Mouse (Mus musculus): ENCODE data around the gene Cyb561d1. TPM values are rescaled to one million over a fixed set of nuclear protein-coding genes. Genes with fewer than 3 reads are reported as not detected.
"Not testable (repeated sequence)": the region's sequence is repeated elsewhere in the genome, so short reads cannot be mapped to it uniquely, and the experiment has no call there.

Cyb561d1 gene
- 1 to 10 TPM; 7.7 to 8.8 TPM for polyA plus RNA-seq (2017; shearing (Covaris generic))

DNA sequence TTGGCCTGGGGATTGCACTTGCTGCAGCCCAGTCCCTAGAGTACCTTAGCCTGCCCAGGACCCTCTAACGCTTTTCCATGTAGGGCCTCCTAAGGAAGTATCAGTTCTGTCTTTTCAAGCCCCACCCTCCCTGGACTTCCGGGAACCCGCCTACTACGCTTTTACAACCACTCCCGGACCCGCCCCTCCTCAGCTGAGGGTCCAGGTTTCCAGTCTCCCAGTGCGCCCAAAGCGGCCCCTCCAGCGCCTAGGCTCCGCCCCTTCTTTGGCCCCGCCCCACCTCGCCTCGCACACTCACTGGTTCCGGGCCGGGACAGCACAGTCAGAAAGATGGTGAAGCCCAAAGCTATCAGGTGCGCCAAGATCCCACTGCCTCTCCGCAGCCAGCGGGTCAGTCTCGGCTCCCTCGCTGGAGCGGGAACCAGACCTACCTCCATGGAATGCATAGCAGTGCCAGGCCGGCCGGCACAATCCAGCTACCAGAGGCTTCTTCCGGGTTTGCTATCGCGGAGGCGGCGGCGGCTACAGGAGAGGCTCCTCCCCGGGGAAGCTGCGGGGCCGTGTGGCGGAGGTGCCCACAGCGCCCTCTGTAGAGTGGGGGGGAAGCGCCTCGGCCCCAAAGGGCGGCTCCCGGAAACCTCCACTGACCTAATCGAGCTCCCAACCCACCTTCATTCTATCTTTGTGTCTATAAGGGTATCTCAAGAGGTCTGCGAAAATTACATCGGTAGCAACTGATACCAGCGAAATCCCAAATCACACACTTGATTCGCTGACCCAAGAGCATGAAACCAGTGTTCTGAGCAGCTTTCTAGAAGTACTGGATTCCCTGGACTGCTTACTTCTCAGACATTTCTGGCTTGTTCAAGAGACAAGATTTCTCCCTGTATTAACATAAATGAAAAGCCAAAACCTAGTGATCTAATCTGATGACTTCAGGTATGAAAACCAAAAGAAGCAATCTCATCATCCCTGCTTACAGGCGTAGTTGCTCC lies at the start of gene Cyb561d1:
Cyb561d1 (minus strand) TSS at position 884 of the 995 bp plus-strand sequence.
- peak; percentile 91 for ATAC-seq

DNA sequence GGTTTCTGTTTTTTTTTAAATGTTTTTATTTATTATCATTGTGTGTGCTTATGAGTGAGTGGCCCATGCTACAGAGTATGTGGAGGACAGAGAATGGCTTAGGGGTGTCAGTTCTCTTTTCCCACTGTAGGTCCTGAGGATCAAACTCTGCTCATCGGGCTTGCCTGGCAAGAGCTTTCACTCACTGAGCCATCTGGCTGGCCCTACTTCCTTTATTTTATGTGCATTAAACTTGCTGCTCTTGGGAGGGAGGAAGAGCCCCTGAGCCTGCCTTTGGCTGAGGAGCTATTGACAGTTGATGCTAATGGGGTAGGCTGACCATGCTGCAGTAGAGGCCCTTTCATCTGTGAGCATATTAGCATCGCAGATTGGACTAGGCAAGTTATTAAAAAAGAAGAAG lies 45.8 kb upstream of the Cyb561d1 start:
- no peak for ATAC-seq

DNA sequence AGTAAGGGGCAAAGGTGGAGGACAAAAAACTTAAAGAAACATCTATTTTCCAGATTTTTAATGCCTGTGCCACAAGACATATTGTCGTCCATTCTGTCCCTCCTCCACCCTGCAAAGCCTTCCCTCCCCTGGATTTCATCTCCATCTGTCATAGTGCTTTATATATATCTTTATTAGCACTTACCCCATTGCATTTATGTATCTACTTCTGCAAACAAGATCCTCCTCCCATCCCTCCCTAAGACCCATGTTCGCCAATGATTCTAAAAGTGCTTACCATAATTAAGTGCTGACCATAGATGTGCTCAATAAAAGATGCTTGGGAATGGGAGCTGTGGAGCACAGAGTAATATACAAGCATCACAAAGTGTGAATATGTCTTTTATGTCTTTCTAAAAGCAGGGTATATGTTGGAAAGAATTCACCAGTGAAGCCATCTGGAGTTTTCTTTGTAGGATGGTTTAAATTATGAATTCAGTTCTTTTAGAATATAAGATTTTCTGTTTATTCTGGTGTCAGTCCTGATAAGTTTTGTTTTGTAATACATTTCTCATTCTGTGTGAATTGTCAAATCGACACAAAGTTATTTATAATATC lies 40.3 kb upstream of the Cyb561d1 start:
- ATAC-seq = no peak

DNA sequence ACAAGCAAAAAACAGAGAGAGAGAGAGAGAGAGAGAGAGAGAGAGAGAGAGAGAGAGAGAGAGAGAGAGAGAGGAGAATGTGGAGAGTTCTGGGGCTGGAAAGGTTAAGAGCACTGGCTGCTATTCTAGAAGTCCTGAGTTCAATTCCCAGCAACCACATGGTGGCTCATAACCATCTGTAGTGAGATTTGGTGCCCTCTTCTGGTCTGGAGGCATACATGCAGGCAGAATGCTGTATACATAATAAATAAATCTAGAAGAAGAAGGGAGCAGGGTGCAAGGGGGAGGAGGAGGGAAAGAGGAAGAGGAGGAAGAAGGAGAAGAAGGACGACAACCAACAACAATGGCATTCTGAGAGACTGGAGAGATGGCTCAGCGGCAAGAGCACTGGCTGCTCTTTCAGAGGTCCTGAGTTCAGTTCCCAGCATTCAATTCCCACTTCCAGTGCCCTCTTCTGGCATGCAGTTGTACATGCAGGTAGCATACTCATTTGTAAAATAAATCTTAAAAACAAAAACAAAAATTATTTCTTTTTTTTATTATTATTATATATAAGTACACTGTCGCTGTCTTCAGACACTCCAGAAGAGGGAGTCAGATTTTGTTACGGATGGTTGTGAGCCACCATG lies 36.6 kb upstream of the Cyb561d1 start:
- ATAC-seq = not testable (repeated sequence)

DNA sequence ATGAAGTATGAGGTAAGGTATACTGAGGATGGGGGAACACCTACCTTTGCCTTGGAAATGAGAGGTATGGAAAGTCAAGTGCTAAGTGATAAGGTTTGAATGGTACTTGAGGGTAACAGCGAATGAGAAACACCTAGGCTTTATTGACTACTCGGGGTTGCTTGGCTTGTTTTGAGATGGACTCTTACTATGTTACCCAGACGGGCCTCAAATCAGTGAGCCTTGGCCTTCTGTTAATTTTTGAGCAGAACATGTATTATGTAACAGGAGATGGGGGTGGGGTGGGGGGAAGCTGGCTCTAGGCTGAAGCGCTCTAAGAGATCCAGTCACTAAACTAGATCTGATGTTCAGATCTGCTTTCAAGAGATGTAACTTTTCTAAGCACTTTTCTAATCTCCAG lies 30.6 kb upstream of the Cyb561d1 start:
- no peak for ATAC-seq

DNA sequence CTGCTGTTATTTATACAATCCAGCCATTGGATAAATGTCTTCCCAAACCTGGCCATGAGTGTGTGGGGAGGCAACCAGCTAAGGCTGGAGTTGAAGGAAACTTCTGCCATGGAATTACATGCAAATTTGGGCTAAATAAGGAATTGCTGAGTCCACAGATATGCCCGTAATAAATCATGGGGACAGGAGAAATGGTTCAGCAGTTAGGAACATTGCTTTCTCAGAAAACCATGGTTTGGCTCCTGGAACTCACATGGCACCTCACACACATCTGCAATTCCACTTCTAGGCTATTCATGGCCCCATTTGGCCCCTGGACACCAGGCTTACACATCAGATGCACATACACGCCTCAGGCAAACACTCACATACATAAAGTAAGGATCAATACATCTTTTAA lies 26.5 kb upstream of the Cyb561d1 start:
- no peak for ATAC-seq

DNA sequence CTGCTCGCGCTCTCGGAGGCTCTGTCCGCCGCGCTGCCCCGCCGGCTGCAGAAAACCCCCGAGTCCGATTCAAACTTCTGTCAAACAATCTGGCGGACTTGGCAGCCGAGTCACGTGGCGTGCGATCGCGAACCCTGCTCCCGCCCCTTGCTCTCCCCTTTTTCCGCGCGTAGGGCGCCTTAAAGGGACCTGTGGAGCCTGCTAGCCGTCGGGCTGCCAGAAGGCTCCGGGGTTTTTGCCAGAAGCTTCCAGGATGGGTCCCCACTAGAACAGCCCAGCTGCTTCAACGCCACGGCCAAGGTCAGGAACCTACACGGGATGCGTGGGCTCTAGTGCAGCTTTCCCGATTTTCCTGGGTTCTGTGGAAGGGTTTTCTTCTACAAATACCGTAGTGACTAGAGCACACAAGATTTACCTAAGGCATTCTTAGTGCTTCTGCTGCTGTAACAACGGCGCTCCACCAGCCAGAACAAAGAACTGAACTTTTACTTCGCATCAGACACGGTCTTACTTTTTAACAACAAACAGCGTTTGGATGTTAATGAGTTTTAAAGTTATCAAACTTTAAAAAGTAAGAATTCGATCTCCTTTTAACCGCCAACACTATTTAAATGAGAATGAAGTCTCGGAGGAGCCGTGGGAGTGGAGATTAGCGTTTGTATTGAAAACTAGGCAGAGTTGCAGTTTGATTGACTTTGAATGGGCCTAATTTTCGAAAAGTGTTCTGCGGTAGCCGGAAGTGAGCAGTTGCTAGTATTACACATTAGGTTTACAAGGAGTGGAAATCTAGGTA lies 25.7 kb upstream of the Cyb561d1 start, which contains the start of gene Sypl2:
Sypl2 (minus strand) TSS at position 91 of the 793 bp plus-strand sequence.
- peak; percentile 82 for ATAC-seq

DNA sequence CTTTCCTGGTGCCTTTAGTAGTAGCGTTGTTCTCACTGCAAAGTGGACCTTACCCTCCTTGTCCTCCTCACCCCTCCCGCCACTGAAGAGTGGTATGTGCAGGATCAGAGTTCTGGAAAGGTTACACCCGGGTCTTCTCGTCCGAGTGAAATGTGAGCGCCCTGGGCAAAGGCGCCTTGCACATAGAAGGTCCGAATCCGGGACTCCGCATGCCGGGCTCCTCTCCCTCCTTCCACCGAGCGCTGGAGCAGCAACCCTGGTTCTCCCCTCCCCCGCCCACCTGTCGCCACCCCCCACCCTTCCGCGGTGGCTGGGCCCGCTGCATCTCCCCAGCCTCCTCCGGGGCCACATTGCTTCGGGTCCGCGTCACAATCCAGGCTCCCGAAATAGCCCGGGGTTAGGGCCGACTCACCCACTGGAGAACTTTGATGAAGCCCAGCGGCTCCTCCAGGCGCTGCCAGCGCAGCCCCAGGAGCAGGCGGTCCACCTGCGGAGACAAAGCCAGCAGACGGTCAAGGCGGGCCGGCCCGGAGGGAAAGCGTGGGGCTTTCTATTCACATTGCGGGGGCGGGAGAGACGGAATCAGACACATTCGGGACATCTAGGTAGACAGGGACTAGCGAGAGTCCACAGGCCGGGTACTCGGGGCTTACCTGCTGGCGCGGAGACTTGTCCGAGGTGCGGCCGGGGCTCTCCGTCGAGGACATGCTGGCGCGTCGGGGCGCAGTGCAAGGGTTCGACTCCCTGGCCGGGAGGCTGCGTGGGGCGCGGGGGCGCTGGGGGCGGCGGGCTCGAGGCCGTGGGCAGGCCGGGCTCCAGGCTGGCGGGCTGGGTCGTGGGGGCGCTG lies 24.9 kb upstream of the Cyb561d1 start:
- ATAC-seq = no peak

DNA sequence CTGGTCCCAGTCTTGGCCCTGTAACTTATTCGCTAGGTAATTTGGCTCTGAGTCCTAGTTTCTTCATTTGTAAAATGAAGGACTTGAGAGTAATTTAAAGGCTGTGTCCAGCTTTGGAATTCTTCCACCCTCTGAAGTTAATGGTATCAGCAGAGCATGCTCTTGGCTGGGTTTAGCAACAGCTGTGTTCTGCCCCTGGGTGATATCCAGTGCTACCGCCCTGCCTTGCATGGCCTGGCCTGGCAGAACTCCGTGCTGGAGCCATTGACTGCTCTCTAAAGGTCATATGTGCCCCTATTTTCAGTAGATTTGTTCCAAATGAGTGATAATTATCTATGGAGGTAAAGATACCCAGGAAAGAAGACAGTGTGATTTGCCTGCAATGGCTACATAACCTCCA lies 19.6 kb upstream of the Cyb561d1 start:
- no peak for ATAC-seq

DNA sequence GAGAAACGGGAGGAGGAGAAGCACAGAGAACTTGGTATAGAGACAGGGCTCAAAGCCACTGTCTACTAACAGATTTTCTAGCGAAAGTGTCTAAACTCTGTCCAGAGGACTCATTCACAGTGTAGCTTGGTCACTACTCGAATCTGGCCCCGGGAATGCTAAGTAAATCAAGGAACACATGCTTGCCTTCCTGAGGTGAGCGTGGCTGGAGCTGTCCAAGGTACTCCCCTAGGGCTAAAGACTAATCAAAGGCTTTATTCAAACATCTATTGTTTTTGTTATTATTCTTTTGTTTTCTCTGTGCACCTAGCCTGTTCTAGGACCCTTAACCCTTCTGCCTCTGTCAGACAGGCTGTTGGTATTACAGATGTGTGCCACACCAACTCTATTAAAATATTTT lies 13.7 kb upstream of the Cyb561d1 start:
- ATAC-seq = no peak

DNA sequence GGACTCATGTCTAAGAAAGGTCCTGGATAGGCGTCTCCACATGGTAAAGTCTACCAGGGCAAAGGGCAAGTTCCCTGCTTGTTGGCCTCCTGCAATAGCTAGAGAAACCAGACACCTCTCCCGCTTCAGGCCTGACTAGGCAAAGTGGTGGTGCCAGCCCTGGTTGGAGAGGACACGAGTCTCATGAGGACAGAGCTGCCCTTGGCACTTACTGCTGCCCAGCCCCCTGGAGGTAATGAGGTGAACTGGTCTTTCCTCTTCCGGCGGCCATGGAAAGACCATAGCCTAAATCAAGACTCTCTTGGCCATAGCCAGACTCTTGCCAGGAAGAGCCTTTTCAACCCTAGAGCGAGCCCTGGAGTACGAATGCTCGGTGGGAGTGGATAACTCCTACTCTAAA lies 11.4 kb upstream of the Cyb561d1 start:
- no peak for ATAC-seq

DNA sequence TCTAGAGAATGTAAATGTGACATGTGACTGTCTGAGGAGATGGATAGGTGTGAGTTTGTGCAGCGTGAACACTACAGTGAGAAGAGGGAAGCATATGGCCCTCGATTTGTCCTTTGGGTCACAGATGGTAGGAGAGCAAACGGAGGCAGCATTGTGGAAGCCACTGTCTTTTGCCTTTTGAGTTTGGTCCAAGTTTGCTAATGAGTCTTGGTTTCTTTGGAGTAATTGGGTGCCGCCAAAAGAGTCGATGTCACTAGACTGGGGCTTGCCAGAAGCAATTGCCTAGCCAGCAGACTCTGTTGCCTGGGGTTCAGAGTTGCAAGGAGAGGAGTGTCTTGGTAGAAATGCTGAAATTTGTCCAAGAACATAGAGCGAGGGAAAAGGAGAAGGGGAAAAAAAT lies 10.8 kb upstream of the Cyb561d1 start:
- ATAC-seq = no peak

DNA sequence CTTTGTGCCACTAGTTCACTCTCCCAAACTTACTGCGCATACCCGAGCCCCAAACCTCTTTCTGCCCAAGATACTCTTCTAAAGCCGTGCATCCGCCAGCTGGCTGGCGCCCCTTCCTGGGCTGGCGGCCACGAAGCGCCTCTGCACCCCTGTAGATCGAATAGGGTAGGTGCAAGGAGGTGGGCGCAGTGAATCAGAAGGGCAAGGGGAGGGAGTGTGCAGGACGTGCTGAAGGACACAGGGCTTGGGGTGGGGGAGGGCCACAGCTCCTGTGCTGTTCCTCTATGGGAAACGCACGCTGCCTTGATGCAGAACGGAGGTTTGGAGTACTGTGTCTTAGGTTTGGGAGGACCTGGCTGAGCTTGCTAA lies 9.7 kb upstream of the Cyb561d1 start, which contains the start of gene Atxn7l2:
Atxn7l2 (minus strand) TSS at position 164 of the 369 bp plus-strand sequence.
- ATAC-seq = peak; percentile 87

DNA sequence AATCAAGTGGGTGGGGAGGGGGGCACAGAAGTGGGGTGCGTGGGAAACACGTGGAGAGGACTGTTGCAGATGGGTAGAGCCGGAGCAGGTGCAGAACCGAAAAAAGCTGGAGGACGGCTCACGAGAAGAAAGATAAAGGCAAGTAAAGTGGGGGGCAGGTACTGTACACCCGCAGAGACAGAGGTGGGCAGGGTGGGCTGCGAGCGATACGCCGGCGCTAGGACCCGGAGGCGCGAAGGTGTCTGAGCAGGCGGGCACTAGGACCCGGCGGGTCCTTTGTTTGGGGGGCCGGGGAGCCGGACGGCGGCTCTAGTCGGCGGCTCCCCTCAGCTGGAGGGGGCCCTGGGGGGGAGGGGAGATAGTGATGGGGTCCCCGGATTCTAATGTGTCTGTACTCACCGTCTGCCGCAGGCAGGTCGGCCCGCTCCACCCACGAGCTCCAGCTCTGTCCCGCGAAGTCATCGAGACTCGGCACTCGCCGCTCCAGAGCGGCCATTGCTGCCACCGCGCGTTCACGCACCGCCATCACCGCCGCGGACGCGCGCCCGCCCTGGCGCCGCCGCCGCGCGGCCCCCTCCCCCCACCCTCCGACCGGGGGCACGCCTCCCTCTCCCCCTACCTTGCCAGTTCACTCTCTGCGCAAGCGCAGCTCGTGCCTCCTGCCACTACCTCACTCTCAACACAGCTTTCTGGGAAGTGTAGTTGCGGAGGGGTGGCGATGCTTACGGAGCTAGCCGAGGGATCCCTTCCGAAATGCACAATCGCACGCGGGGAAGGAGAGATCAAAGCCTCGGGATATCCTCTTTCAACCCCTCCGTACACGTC lies 9.1 kb upstream of the Cyb561d1 start:
- peak; percentile 95 for ATAC-seq

DNA sequence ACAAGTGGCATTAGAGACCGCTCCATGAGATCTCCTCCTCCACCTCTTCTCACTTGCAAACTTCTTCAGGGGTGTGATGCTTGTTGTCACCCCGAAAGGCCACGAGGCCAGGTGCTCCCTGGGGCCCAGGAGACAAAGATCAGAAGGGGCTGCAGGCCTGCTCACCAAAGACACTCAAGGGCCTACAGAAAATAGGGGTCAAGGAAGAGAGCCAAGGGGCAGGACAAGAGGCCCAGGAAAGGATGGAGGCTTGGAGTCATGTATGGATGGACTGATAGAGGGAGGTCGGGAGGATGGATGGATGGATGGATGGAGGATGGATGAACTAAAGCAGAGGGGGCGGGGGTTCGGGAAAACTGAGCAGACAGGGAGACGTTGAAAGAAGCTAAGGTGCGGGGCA lies 8.5 kb upstream of the Cyb561d1 start:
- ATAC-seq = no peak

DNA sequence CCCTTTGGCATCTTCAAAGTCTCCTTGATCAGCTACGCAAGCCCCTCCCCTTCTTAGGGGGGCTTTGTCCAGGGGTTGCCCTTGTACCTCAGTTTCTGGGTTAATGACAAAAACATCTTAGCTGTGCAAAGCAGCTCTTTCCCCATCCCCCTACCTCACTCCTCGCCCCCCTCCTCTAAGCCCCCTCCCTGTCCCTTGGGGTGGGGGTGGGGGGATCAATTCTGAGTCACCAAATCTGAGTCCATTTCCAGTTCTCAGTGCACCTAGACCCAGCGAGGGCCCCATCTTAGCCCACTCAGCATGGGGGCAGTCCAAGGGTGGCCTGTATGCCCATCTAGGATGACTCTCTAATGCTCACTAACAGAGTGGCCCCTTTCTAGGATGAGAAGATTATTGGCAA lies 8.0 kb upstream of the Cyb561d1 start:
- ATAC-seq = no peak

DNA sequence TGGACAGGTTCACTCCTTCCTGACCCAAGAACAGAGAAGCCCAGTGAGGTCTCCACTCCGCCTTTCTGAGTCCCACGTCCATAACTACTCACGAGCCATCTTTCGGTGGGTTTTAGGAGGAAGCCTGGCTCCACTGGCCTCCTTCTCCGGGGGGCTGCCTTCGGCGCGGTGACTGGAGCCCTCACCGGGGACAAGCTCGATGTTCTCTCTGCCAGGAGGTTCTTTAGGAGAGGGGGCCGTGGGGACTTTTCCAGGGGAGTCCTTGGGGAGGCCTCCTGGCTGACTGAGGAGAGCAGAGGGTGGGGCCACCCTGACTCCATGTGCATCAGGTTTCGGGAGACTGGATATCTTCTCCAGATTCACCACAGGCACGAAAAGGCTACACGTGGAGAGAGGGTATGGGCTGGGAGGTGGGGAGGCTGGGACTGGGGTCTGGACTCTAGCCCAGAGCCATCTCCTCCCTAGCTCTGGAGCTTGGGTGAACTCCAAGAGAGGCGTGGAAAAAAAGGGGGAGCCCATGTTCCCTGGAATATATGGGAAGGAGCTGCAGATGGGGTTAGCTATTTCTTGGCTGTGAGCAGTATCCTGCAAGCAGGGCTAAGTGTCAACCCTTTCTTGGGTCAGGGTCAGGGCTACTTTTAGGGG lies 5.8 kb upstream of the Cyb561d1 start:
- no peak for ATAC-seq

DNA sequence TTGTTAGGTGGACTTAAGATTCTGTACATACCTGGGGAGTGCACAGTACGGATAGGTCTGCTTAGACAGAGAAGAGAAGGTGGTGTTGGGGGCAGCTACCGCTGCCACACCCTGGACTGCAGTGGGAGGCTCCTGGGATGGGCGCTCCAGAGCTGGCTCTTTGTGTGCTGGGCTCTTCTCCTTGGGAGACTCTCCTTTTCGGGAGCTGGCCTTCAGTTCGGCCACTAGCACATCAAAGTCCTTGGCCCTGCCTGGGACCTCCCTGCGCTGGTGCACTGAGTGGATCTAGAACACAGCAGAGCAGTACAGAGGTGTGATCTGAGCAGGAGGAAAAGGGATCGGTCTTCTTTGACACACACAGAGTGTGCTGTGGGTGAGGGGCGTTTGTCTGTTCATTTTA lies 4.6 kb upstream of the Cyb561d1 start:
- no peak for ATAC-seq

DNA sequence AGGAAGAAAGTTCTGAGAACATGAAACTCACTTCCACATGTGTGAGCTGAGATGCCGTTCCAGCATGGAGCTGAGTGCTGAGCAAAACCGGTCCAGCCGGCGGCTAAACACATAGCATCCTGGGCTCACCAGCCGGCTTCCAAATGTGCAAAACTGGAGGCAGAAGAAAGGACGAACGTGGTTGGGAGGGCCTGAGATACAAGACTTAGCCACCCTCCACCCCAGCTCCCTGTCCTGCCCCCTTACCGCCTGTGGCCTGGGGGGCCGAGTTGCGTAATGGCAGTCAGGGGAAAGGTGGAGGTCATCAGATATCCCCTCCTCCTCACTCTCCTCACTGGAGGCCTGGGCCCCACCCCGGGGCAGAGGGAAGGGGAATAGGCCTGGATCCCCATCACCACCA lies 3.5 kb upstream of the Cyb561d1 start:
- ATAC-seq = no peak

Data from CD4-positive, CD25-positive, alpha-beta regulatory T cell, adult 4 months (primary cell).